Mouse (Mus musculus): ENCODE measurements around the gene Setd3. TPM values are rescaled to one million over a fixed set of nuclear protein-coding genes. Genes with fewer than 3 reads are reported as not detected.

Gene Setd3
- polyA plus RNA-seq, 1 experiment from 2014 or later = 95.0 TPM

GRCm38 (mm10) chr12:108168909-108169308 is 10.2 kb downstream of the Setd3 start:
- Histone ChIP-seq H3K4me1 (0 out of 2 replicates have a peak, but pooled peaks cover 5% of the 10 kb centered on the region), H3K27me3 (replicated peaks) (no peaks in the 10 kb centered on the region), H3K9ac (no peak overlapping the region), H3K36me3 (replicated peaks) (no peaks in the 10 kb centered on the region), H3K27ac (no peak overlapping the region), H3K4me3 (no peak overlapping the region), H3K9me3 (no peaks in the 10 kb centered on the region), H3K4me2 (no peak overlapping the region)
- no peak for ATAC-seq (replicated peaks)
- WGBS = 86% methylated on average over 3 of the region's 3 CpGs

- no peaks in the 10 kb centered on the region for H3K9me3 ChIP-seq
- H3K9ac ChIP-seq = no peak overlapping the region
- no peak overlapping the region for H3K4me2 ChIP-seq
- no peak for ATAC-seq (replicated peaks)
- H3K36me3 ChIP-seq (replicated peaks) = 0 out of 2 replicates have a peak, but pooled peaks cover 6% of the 10 kb centered on the region
- no peak overlapping the region for H3K27ac ChIP-seq
- H3K27me3 ChIP-seq (replicated peaks) = no peaks in the 10 kb centered on the region
- H3K4me3 ChIP-seq = no peak overlapping the region
- no peaks in the 10 kb centered on the region for H3K4me1 ChIP-seq
- WGBS = 85% methylated on average over 3 of the region's 3 CpGs
Measured at GRCm38 (mm10) chr12:108163706-108164105, 15.4 kb downstream of the Setd3 start.

GRCm38 (mm10) chr12:108162036-108162435 is 17.1 kb downstream of the Setd3 start:
- 91% methylated on average over 1 of the region's 1 CpGs for WGBS
- H3K36me3 ChIP-seq (replicated peaks) = 0 out of 2 replicates have a peak, but pooled peaks cover 6% of the 10 kb centered on the region
- ATAC-seq (replicated peaks) = no peak

GRCm38 (mm10) chr12:108159863-108160262 is 19.3 kb downstream of the Setd3 start:
- Histone ChIP-seq H3K4me1 (no peaks in the 10 kb centered on the region), H3K27me3 (replicated peaks) (no peaks in the 10 kb centered on the region), H3K9ac (no peak overlapping the region), H3K4me3 (no peak overlapping the region), H3K9me3 (no peaks in the 10 kb centered on the region), H3K4me2 (no peak overlapping the region), H3K27ac (no peak overlapping the region), H3K36me3 (replicated peaks) (peaks cover 13% of the 10 kb centered on the region; the same call in 1 of the 2 replicates)
- ATAC-seq (replicated peaks) = no peak

More at GRCm38 (mm10) chr12:108162036-108162435, 17.1 kb downstream of the Setd3 start:
- H3K9ac ChIP-seq = no peak overlapping the region
- no peak overlapping the region for H3K4me3 ChIP-seq
- H3K27ac ChIP-seq = no peak overlapping the region
- H3K9me3 ChIP-seq = no peaks in the 10 kb centered on the region
- H3K27me3 ChIP-seq (replicated peaks) = no peaks in the 10 kb centered on the region
- H3K4me1 ChIP-seq = no peaks in the 10 kb centered on the region
- no peak overlapping the region for H3K4me2 ChIP-seq

- Histone ChIP-seq H3K9ac (no peak overlapping the region), H3K27me3 (replicated peaks) (no peaks in the 10 kb centered on the region), H3K4me1 (no peaks in the 10 kb centered on the region), H3K4me2 (no peak overlapping the region), H3K36me3 (replicated peaks) (peaks cover 14% of the 10 kb centered on the region; the same call in 1 of the 2 replicates), H3K4me3 (no peak overlapping the region), H3K27ac (no peak overlapping the region), H3K9me3 (no peaks in the 10 kb centered on the region)
- WGBS = 98% methylated on average over 2 of the region's 2 CpGs
- ATAC-seq (replicated peaks) = no peak
Measured at GRCm38 (mm10) chr12:108152743-108153142, 26.4 kb downstream of the Setd3 start.

GRCm38 (mm10) chr12:108149764-108150163 is 29.4 kb downstream of the Setd3 start:
- no peak for ATAC-seq (replicated peaks)

GRCm38 (mm10) chr12:108145198-108145597 is 33.9 kb downstream of the Setd3 start:
- ATAC-seq (replicated peaks) = no peak
- no peak overlapping the region for H3K4me3 ChIP-seq
- no peak overlapping the region for H3K27ac ChIP-seq
- WGBS = 95% methylated on average over 3 of the region's 3 CpGs
- no peak overlapping the region for H3K9ac ChIP-seq
- H3K4me2 ChIP-seq = no peak overlapping the region
- no peaks in the 10 kb centered on the region for H3K9me3 ChIP-seq
- H3K27me3 ChIP-seq (replicated peaks) = no peaks in the 10 kb centered on the region
- H3K4me1 ChIP-seq = no peaks in the 10 kb centered on the region
- no peaks in the 10 kb centered on the region for H3K36me3 ChIP-seq (replicated peaks)

More at GRCm38 (mm10) chr12:108149764-108150163, 29.4 kb downstream of the Setd3 start:
- Histone ChIP-seq H3K9me3 (no peaks in the 10 kb centered on the region), H3K4me3 (no peak overlapping the region), H3K4me1 (no peaks in the 10 kb centered on the region), H3K36me3 (replicated peaks) (peaks cover 8% of the 10 kb centered on the region; the same call in 1 of the 2 replicates), H3K4me2 (no peak overlapping the region), H3K27me3 (replicated peaks) (no peaks in the 10 kb centered on the region), H3K9ac (no peak overlapping the region), H3K27ac (no peak overlapping the region)
- 76% methylated on average over 3 of the region's 3 CpGs for WGBS

GRCm38 (mm10) chr12:108143624-108144498 is 35.3 kb downstream of the Setd3 start:
- no peak for ATAC-seq (replicated peaks)
- Histone ChIP-seq H3K9ac (no peak overlapping the region), H3K9me3 (no peaks in the 10 kb centered on the region)

GRCm38 (mm10) chr12:108135610-108136208 is 43.4 kb downstream of the Setd3 start:
- WGBS = 87% methylated on average over 6 of the region's 6 CpGs
- Histone ChIP-seq H3K27me3 (replicated peaks) (no peaks in the 10 kb centered on the region), H3K4me1 (no peaks in the 10 kb centered on the region), H3K4me2 (no peak overlapping the region), H3K4me3 (no peak overlapping the region), H3K27ac (no peak overlapping the region), H3K36me3 (replicated peaks) (no peaks in the 10 kb centered on the region; the same call in 1 of the 2 replicates), H3K9me3 (no peaks in the 10 kb centered on the region), H3K9ac (no peak overlapping the region)
- no peak for ATAC-seq (replicated peaks)

More at GRCm38 (mm10) chr12:108143624-108144498, 35.3 kb downstream of the Setd3 start:
- Histone ChIP-seq H3K27ac (no peak overlapping the region), H3K4me1 (no peaks in the 10 kb centered on the region), H3K4me3 (no peak overlapping the region), H3K36me3 (replicated peaks) (no peaks in the 10 kb centered on the region), H3K4me2 (no peak overlapping the region), H3K27me3 (replicated peaks) (no peaks in the 10 kb centered on the region)
- WGBS = 89% methylated on average over 5 of the region's 5 CpGs

- H3K4me2 ChIP-seq = no peak overlapping the region
- WGBS = 83% methylated on average over 2 of the region's 2 CpGs
- H3K9ac ChIP-seq = no peak overlapping the region
- H3K4me1 ChIP-seq = no peaks in the 10 kb centered on the region
- ATAC-seq (replicated peaks) = no peak
- peaks cover 8% of the 10 kb centered on the region; the same call in 1 of the 2 replicates for H3K36me3 ChIP-seq (replicated peaks)
- no peaks in the 10 kb centered on the region for H3K27me3 ChIP-seq (replicated peaks)
- no peak overlapping the region for H3K27ac ChIP-seq
- no peak overlapping the region for H3K4me3 ChIP-seq
- no peaks in the 10 kb centered on the region for H3K9me3 ChIP-seq
Measured at GRCm38 (mm10) chr12:108133181-108133580, 45.9 kb downstream of the Setd3 start.

- no peak overlapping the region for H3K4me2 ChIP-seq
- H3K27me3 ChIP-seq (replicated peaks) = no peaks in the 10 kb centered on the region
- H3K9me3 ChIP-seq = no peaks in the 10 kb centered on the region
- H3K27ac ChIP-seq = no peak overlapping the region
- H3K4me3 ChIP-seq = no peak overlapping the region
- H3K36me3 ChIP-seq (replicated peaks) = peaks cover 11% of the 10 kb centered on the region; the same call in 1 of the 2 replicates
- H3K9ac ChIP-seq = no peak overlapping the region
- no peak for ATAC-seq (replicated peaks)
- no peaks in the 10 kb centered on the region for H3K4me1 ChIP-seq
- WGBS = 86% methylated on average over 8 of the region's 8 CpGs
Measured at GRCm38 (mm10) chr12:108132450-108133070, 46.6 kb downstream of the Setd3 start.

- no peak overlapping the region for H3K4me2 ChIP-seq
- WGBS = 1% methylated on average over 2 of the region's 2 CpGs
- no peak overlapping the region for H3K4me3 ChIP-seq
- no peaks in the 10 kb centered on the region for H3K27me3 ChIP-seq (replicated peaks)
- no peak overlapping the region for H3K9ac ChIP-seq
- no peak overlapping the region for H3K27ac ChIP-seq
- no peaks in the 10 kb centered on the region for H3K36me3 ChIP-seq (replicated peaks)
- H3K4me1 ChIP-seq = peaks cover 12% of the 10 kb centered on the region
- H3K9me3 ChIP-seq = no peaks in the 10 kb centered on the region
- ATAC-seq (replicated peaks) = peak; percentile 82; the same call in 1 of the 2 replicates
Measured at GRCm38 (mm10) chr12:108121288-108121687, 57.8 kb downstream of the Setd3 start.

Measured in midbrain, embryonic 15.5 days (tissue).